Comparison of ENCODE assay signal across 7 mouse cellular contexts in the genomic region with DNA sequence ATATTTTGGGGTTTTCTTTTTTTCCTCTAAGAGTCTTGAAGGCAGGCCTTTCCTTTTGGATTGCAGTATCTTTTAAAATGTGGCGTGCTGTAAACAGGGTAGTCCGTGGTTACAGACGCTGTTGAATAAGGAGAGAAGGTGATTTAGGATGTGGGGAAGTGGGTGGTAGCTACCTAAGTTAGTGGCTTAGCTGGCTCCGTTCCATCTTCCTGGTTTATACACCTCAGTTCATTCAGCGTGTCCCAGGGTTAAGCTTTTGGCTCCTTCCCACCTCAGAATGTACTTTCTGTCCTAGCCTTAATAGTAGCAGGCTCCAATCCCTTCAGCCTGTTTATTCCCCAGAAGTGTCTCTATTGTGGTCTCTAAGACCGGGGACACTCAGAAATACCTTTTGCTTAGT. TPM values are rescaled to one million over a fixed set of nuclear protein-coding genes. Genes with fewer than 3 reads are reported as not detected.
DNase-seq lines count a peak whose midpoint lies in the region; ATAC-seq and TF ChIP-seq lines count a peak whose summit lies in the region.

No protein-coding gene starts in this region.

- H3K27ac ChIP-seq in liver, adult 2 months (replicated peaks; ENCODE audit: insufficient read depth, low read depth, low read length): no peak overlapping the region
- H3K27ac ChIP-seq in embryonic facial prominence, embryonic 12.5 days: peak overlapping the region; percentile 23; the same call in 1 of the 2 replicates
- H3K27ac ChIP-seq in intestine, postnatal 0 days (ENCODE audit: low read depth, low read length): no peak overlapping the region

- H3K79me2 ChIP-seq in liver, adult 2 months (ENCODE audit: control insufficient read depth, insufficient read depth, low read length): peaks cover 35% of the 10 kb centered on the region; the same call in 1 of the 2 replicates

- H3K9me3 ChIP-seq in embryonic facial prominence, embryonic 12.5 days: no peaks in the 10 kb centered on the region
- no peaks in the 10 kb centered on the region for H3K9me3 ChIP-seq in intestine, postnatal 0 days (ENCODE audit: control insufficient read depth)

- no peak for TF ChIP-seq CTCF in liver, adult 2 months (IDR thresholded peaks at IDR 0.05; ENCODE audit: low read depth, low read length)
- TF ChIP-seq CTCF in intestine, postnatal 0 days (IDR thresholded peaks at IDR 0.05; ENCODE audit: low read depth): no peak

- H3K27me3 ChIP-seq in liver, adult 2 months (ENCODE audit: control insufficient read depth, insufficient read depth, low read length): no peaks in the 10 kb centered on the region
- no peaks in the 10 kb centered on the region for H3K27me3 ChIP-seq in embryonic facial prominence, embryonic 12.5 days
- H3K27me3 ChIP-seq in intestine, postnatal 0 days (replicated peaks; ENCODE audit: control insufficient read depth, insufficient read depth, low read length): no peaks in the 10 kb centered on the region

- ATAC-seq in embryonic facial prominence, embryonic 12.5 days (ENCODE audit: insufficient number of reproducible peaks, insufficient read depth, low FRiP score, low TSS enrichment): no peak
- ATAC-seq in intestine, postnatal 0 days: no peak
- ATAC-seq in frontal cortex, adult (ENCODE audit: low TSS enrichment): no peak

- DNase-seq in liver, adult 2 months (ENCODE audit: extremely low read depth, low read depth, low spot score): peak; percentile 63
- no peak for DNase-seq in liver
- peak; percentile 43 for DNase-seq in naive thymus-derived CD4-positive, alpha-beta T cell, adult 2 months (ENCODE audit: low read depth)
- DNase-seq in cerebellum, adult 11 months: no peak

- peak overlapping the region; percentile 23; the same call in 1 of the 2 replicates for H3K4me2 ChIP-seq in embryonic facial prominence, embryonic 12.5 days (replicated peaks)
- peak overlapping the region; percentile 53 for H3K4me2 ChIP-seq in intestine, postnatal 0 days (replicated peaks; ENCODE audit: low read depth)

- no peak for TF ChIP-seq POLR2A in liver, adult 2 months (IDR thresholded peaks at IDR 0.05; ENCODE audit: extremely low read depth, insufficient read depth, low read length)

- no peak overlapping the region for H3K9ac ChIP-seq in liver, adult 2 months (ENCODE audit: low read depth, low read length)
- H3K9ac ChIP-seq in embryonic facial prominence, embryonic 12.5 days: no peak overlapping the region
- H3K9ac ChIP-seq in intestine, postnatal 0 days (ENCODE audit: low read depth, low read length): no peak overlapping the region

- no peak overlapping the region for H3K4me3 ChIP-seq in liver, adult 2 months (ENCODE audit: insufficient read depth, low read depth, low read length)
- no peak overlapping the region for H3K4me3 ChIP-seq in embryonic facial prominence, embryonic 12.5 days
- H3K4me3 ChIP-seq in intestine, postnatal 0 days (ENCODE audit: low read depth, low read length): peak overlapping the region; percentile 93

- H3K4me1 ChIP-seq in liver, adult 2 months (ENCODE audit: control insufficient read depth, insufficient read depth, low read length): peaks cover 33% of the 10 kb centered on the region
- H3K4me1 ChIP-seq in embryonic facial prominence, embryonic 12.5 days: peaks cover 31% of the 10 kb centered on the region
- peaks cover 10% of the 10 kb centered on the region; the same call in 1 of the 2 replicates for H3K4me1 ChIP-seq in intestine, postnatal 0 days (replicated peaks; ENCODE audit: control insufficient read depth, insufficient read depth, low read length)

- WGBS in liver, adult 2 months: 32% methylated on average over 6 of the region's 6 CpGs
- 70% methylated on average over 6 of the region's 6 CpGs for WGBS in embryonic facial prominence, embryonic 12.5 days
- WGBS in intestine, postnatal 0 days: 43% methylated on average over 6 of the region's 6 CpGs

- no peaks in the 10 kb centered on the region for H3K36me3 ChIP-seq in liver, adult 2 months (ENCODE audit: control insufficient read depth, insufficient read depth, low read length)
- H3K36me3 ChIP-seq in embryonic facial prominence, embryonic 12.5 days: no peaks in the 10 kb centered on the region
- H3K36me3 ChIP-seq in intestine, postnatal 0 days (ENCODE audit: control insufficient read depth, insufficient read depth): no peaks in the 10 kb centered on the region

RNA-seq across cellular contexts. Expression of gene Chka, which starts 3.5 kb away (rescaled TPM):
- 11.9 and 26.0 TPM in 2 replicates for total RNA-seq in liver, adult 2 months (2014; rRNA removed)
- 56.7 and 62.0 TPM in 2 replicates for polyA plus RNA-seq in liver, adult 2 months (2012; rRNA removed)
- 64.2 and 68.9 TPM in 2 replicates for polyA plus RNA-seq in embryonic facial prominence, embryonic 12.5 days (2016; fragmentation: Nextera tagmentation; extraction: Ambion mirVana)
- 113 and 155 TPM in 2 replicates for polyA plus RNA-seq in intestine, postnatal 0 days (2015; fragmentation: Nextera tagmentation; extraction: Ambion mirVana)

RNA-seq across cellular contexts. Expression of gene Tcirg1, which starts 51.8 kb away (rescaled TPM):
- 34.3 and 35.6 TPM in 2 replicates for total RNA-seq in liver, adult 2 months (2014; rRNA removed)
- polyA plus RNA-seq in liver, adult 2 months (2012; rRNA removed): 76.3 and 123 TPM in 2 replicates
- polyA plus RNA-seq in embryonic facial prominence, embryonic 12.5 days (2016; fragmentation: Nextera tagmentation; extraction: Ambion mirVana): 46.4 and 53.6 TPM in 2 replicates
- 76.2 and 83.0 TPM in 2 replicates for polyA plus RNA-seq in intestine, postnatal 0 days (2015; fragmentation: Nextera tagmentation; extraction: Ambion mirVana)

RNA-seq across cellular contexts. Expression of gene Ndufs8, which starts 57.5 kb away (rescaled TPM):
- total RNA-seq in liver, adult 2 months (2014; rRNA removed): 197 and 213 TPM in 2 replicates
- 266 and 295 TPM in 2 replicates for polyA plus RNA-seq in liver, adult 2 months (2012; rRNA removed)
- 245 and 268 TPM in 2 replicates for polyA plus RNA-seq in embryonic facial prominence, embryonic 12.5 days (2016; fragmentation: Nextera tagmentation; extraction: Ambion mirVana)
- 303 and 317 TPM in 2 replicates for polyA plus RNA-seq in intestine, postnatal 0 days (2015; fragmentation: Nextera tagmentation; extraction: Ambion mirVana)

Comparison
In these comparisons a context has a peak if more than half of its experiments do, and no peak if none do; other contexts are left out.
1. DNase-seq: peak in liver, adult 2 months (single experiment) and naive thymus-derived CD4-positive, alpha-beta T cell, adult 2 months (single experiment); none in liver (single experiment) and cerebellum, adult 11 months (single experiment).